Mouse (Mus musculus) hindbrain, embryonic 11.5 days (tissue): Measurements from ENCODE around the gene Hoxa9. TPM values are rescaled to one million over a fixed set of nuclear protein-coding genes. Genes with fewer than 3 reads are reported as not detected.

ENCODE experiments used
- ATAC-seq: fragments of 200-750 bp; cut with Nextera tagmentation; 2 replicates; pipeline ENCODE4 v1.8.0; 2017; ENCODE audit warnings: mild to moderate bottlenecking, moderate TSS enrichment, moderate library complexity; ENCODE audit not compliant: low FRiP score
- DNase-seq: peaks from one replicate; pipeline ENCODE4 v3.0.0-alpha.2; 2015; ENCODE audit warnings: low spot score
- H3K27ac ChIP-seq: fragments of 300-500 bp; sonication (generic); 2 replicates; pipeline ENCODE4 v1.5.1; 2014; ENCODE audit warnings: mild to moderate bottlenecking, low read depth, low read length
- H3K27me3 ChIP-seq: fragments of 300-500 bp; sonication (generic); 2 replicates; pipeline ENCODE4 v1.6.1; 2014; ENCODE audit warnings: mild to moderate bottlenecking, low read length, moderate library complexity, mixed read lengths; ENCODE audit not compliant: control insufficient read depth, insufficient read depth
- H3K36me3 ChIP-seq: fragments of 300-500 bp; sonication (generic); 2 replicates; pipeline ENCODE4 v1.6.1; 2014; ENCODE audit warnings: mild to moderate bottlenecking, low read length, moderate library complexity, mixed read lengths; ENCODE audit not compliant: control insufficient read depth, insufficient read depth
- H3K4me1 ChIP-seq: fragments of 300-500 bp; sonication (generic); replicated peaks from 2 replicates; pipeline ENCODE4 v1.6.1; 2014; ENCODE audit warnings: low read length, mixed read lengths; ENCODE audit not compliant: control insufficient read depth, insufficient read depth
- H3K4me2 ChIP-seq: fragments of 300-500 bp; sonication (generic); replicated peaks from 2 replicates; pipeline ENCODE4 v1.6.1; 2014; ENCODE audit warnings: mild to moderate bottlenecking, low read depth, low read length
- H3K4me3 ChIP-seq: fragments of 300-500 bp; sonication (generic); 2 replicates; pipeline ENCODE4 v1.5.1; 2014; ENCODE audit warnings: low read depth, low read length
- H3K9ac ChIP-seq: fragments of 300-500 bp; sonication (generic); 2 replicates; pipeline ENCODE4 v1.6.1; 2014; ENCODE audit warnings: low read depth, low read length
- H3K9me3 ChIP-seq: fragments of 300-500 bp; sonication (generic); 2 replicates; pipeline ENCODE4 v1.6.1; 2016; ENCODE audit warnings: low read length; ENCODE audit not compliant: control insufficient read depth
- WGBS: fragments of 180-500 bp; shearing (Covaris S2); extraction: QIAGEN DNeasy Blood & Tissue Kit; methylation state at CpG from one replicate; pipeline ENCODE4 v1.1.7; 2014; 5-methylcytosine and 5-hydroxymethylcytosine counted together
- polyA plus RNA-seq: library from polyadenylated mRNA; unstranded; fragments of >200 nt; fragmentation: Nextera tagmentation; extraction: Ambion mirVana; gene quantifications from 2 replicates; pipeline ENCODE4 v1.2.1, GENCODE M21; 2014

Hoxa9 gene
- polyA plus RNA-seq, 1 experiment from 2014 or later = 0.25 TPM

DNA sequence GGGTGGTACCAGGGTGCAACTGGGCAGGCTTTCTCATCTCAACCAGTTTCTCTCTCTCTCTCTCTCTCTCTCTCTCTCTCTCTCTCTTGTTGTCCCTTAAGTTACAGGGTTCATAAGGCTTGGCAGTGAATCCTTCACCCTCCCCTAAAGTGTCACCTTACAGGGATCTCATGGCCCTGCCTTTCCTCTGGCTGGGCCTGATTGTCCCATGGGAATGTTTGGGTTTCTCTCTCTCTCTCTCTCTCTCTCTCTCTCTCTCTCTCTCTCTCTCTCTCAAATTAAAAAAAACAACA is 23.3 kb downstream of the Hoxa9 start:
- Histone ChIP-seq H3K4me2 (peak overlapping the region; percentile 14; the same call in 1 of the 2 replicates), H3K27me3 (peaks cover 94% of the 10 kb centered on the region), H3K4me1 (peaks cover 4% of the 10 kb centered on the region; the same call in 1 of the 2 replicates), H3K4me3 (no peak overlapping the region), H3K9me3 (no peaks in the 10 kb centered on the region), H3K9ac (no peak overlapping the region), H3K36me3 (no peaks in the 10 kb centered on the region), H3K27ac (no peak overlapping the region)
- no peak for ATAC-seq
- no peak for DNase-seq

- peaks cover 93% of the 10 kb centered on the region for H3K27me3 ChIP-seq
- peak overlapping the region; percentile 14; the same call in 1 of the 2 replicates for H3K4me2 ChIP-seq
- DNase-seq (peak; percentile 54), ATAC-seq (no peak)
- H3K36me3 ChIP-seq = no peaks in the 10 kb centered on the region
- no peaks in the 10 kb centered on the region for H3K9me3 ChIP-seq
- peaks cover 4% of the 10 kb centered on the region; the same call in 1 of the 2 replicates for H3K4me1 ChIP-seq
- WGBS = 8% methylated on average over 4 of the region's 4 CpGs
- H3K4me3 ChIP-seq = no peak overlapping the region; the same call in 1 of the 2 replicates
- H3K27ac ChIP-seq = no peak overlapping the region
- H3K9ac ChIP-seq = peak overlapping the region; percentile 12; the same call in 1 of the 2 replicates
These were observed 23.8 kb downstream of the Hoxa9 start for GRCm38 (mm10) chr6:52206882-52207683.

GRCm38 (mm10) chr6:52205638-52206621 is 25.0 kb downstream of the Hoxa9 start:
- Histone ChIP-seq H3K9ac (peak overlapping the region; percentile 12), H3K4me1 (0 out of 2 replicates have a peak, but pooled peaks cover 4% of the 10 kb centered on the region), H3K4me3 (peak overlapping the region; percentile 17), H3K27ac (peak overlapping the region; percentile 48), H3K9me3 (no peaks in the 10 kb centered on the region), H3K36me3 (no peaks in the 10 kb centered on the region), H3K4me2 (peak overlapping the region; percentile 39), H3K27me3 (peaks cover 91% of the 10 kb centered on the region)
- no peak for ATAC-seq
- WGBS = under 1% methylated on average over 55 of the region's 55 CpGs
- DNase-seq = peak; percentile 65

GRCm38 (mm10) chr6:52205221-52205620 is 25.7 kb downstream of the Hoxa9 start:
- ATAC-seq (no peak), DNase-seq (peak; percentile 66)
- H3K4me1 ChIP-seq = 0 out of 2 replicates have a peak, but pooled peaks cover 4% of the 10 kb centered on the region
- H3K36me3 ChIP-seq = no peaks in the 10 kb centered on the region
- H3K4me3 ChIP-seq = peak overlapping the region; percentile 17; the same call in 1 of the 2 replicates
- H3K4me2 ChIP-seq = peak overlapping the region; percentile 39; the same call in 1 of the 2 replicates
- peak overlapping the region; percentile 12; the same call in 1 of the 2 replicates for H3K9ac ChIP-seq
- 3% methylated on average over 14 of the region's 14 CpGs for WGBS
- H3K27me3 ChIP-seq = peaks cover 93% of the 10 kb centered on the region
- H3K9me3 ChIP-seq = no peaks in the 10 kb centered on the region
- H3K27ac ChIP-seq = peak overlapping the region; percentile 48

GRCm38 (mm10) chr6:52204050-52204752 is 26.7 kb downstream of the Hoxa9 start, which contains the start of gene Hoxa5:
Gene Hoxa5, minus strand, starts transcription at chr6:52204587.
- peak within 1 kb of the TSS; percentile 59 for H3K4me2 ChIP-seq
- DNase-seq = peak; percentile 62
- 0 out of 2 replicates have a peak, but pooled peaks cover 4% of the 10 kb centered on the region for H3K4me1 ChIP-seq
- peak; percentile 64; the same call in 1 of the 2 replicates for ATAC-seq
- H3K27ac ChIP-seq = peak within 1 kb of the TSS; percentile 79
- WGBS = under 1% methylated on average over 58 of the region's 65 CpGs
- H3K27me3 ChIP-seq = peaks cover 93% of the 10 kb centered on the region
- no peaks in the 10 kb centered on the region for H3K36me3 ChIP-seq
- H3K9me3 ChIP-seq = no peaks in the 10 kb centered on the region
- peak within 1 kb of the TSS; percentile 77 for H3K9ac ChIP-seq
- peak within 1 kb of the TSS; percentile 56 for H3K4me3 ChIP-seq

GRCm38 (mm10) chr6:52203371-52204049 is 27.4 kb downstream of the Hoxa9 start:
- Histone ChIP-seq H3K36me3 (no peaks in the 10 kb centered on the region), H3K9ac (peak overlapping the region; percentile 77), H3K27ac (peak overlapping the region; percentile 79), H3K27me3 (peaks cover 91% of the 10 kb centered on the region), H3K4me1 (0 out of 2 replicates have a peak, but pooled peaks cover under 1% of the 10 kb centered on the region), H3K4me2 (peak overlapping the region; percentile 59), H3K4me3 (peak overlapping the region; percentile 56), H3K9me3 (no peaks in the 10 kb centered on the region)
- under 1% methylated on average over 37 of the region's 46 CpGs for WGBS
- DNase-seq (no peak), ATAC-seq (peak; percentile 43; the same call in 1 of the 2 replicates)

DNA sequence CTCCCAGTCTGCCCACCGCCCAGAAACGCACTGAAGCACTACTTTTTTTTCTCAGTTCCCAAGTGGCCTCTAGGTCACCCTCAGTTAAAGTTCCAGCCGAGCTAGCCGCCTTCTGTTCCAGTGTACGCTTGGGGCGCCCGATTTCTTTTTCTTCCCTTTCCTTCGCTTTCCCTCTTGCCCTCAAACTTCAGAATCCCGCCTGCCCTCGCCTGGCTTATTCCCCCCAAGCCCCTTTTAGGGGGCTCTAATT is 27.8 kb downstream of the Hoxa9 start:
- Histone ChIP-seq H3K27ac (peak overlapping the region; percentile 79), H3K9me3 (no peaks in the 10 kb centered on the region), H3K4me1 (no peaks in the 10 kb centered on the region), H3K4me2 (peak overlapping the region; percentile 59), H3K27me3 (peaks cover 91% of the 10 kb centered on the region), H3K36me3 (no peaks in the 10 kb centered on the region), H3K9ac (peak overlapping the region; percentile 77), H3K4me3 (peak overlapping the region; percentile 56)
- DNase-seq (no peak), ATAC-seq (0 out of 2 replicates have a peak, but pooled peaks have one; percentile 16)
- WGBS = 0% methylated on average over 10 of the region's 10 CpGs
